Mouse (Mus musculus) embryonic facial prominence, embryonic 15.5 days (tissue): ENCODE data around the gene Naa40. TPM values are rescaled to one million over a fixed set of nuclear protein-coding genes. Genes with fewer than 3 reads are reported as not detected.

ENCODE experiments used
- ATAC-seq: fragments of 200-750 bp; cut with Nextera tagmentation; 2 replicates; pipeline ENCODE4 v1.8.0; 2017; ENCODE audit warnings: low read depth, moderate TSS enrichment; ENCODE audit not compliant: insufficient number of reproducible peaks, low FRiP score, low TSS enrichment
- H3K27ac ChIP-seq: fragments of 300-500 bp; sonication (generic); replicated peaks from 2 replicates; pipeline ENCODE4 v1.5.1; 2015; ENCODE audit warnings: mild to moderate bottlenecking, inconsistent platforms
- H3K27me3 ChIP-seq: fragments of 300-500 bp; sonication (generic); 2 replicates; pipeline ENCODE4 v1.6.1; 2015; ENCODE audit warnings: inconsistent platforms
- H3K36me3 ChIP-seq: fragments of 300-500 bp; sonication (generic); 2 replicates; pipeline ENCODE4 v1.6.1; 2015; ENCODE audit warnings: mild to moderate bottlenecking, inconsistent platforms
- H3K4me1 ChIP-seq: fragments of 300-500 bp; sonication (generic); 2 replicates; pipeline ENCODE4 v1.6.1; 2015; ENCODE audit warnings: inconsistent platforms
- H3K4me2 ChIP-seq: fragments of 300-500 bp; sonication (generic); replicated peaks from 2 replicates; pipeline ENCODE4 v1.6.1; 2015; ENCODE audit warnings: mild to moderate bottlenecking, inconsistent platforms
- H3K4me3 ChIP-seq: fragments of 300-500 bp; sonication (generic); replicated peaks from 2 replicates; pipeline ENCODE4 v1.5.1; 2015; ENCODE audit warnings: mild to moderate bottlenecking, inconsistent platforms
- H3K9ac ChIP-seq: fragments of 300-500 bp; sonication (generic); 2 replicates; pipeline ENCODE4 v1.6.1; 2015; ENCODE audit warnings: inconsistent platforms
- H3K9me3 ChIP-seq: fragments of 300-500 bp; sonication (generic); replicated peaks from 2 replicates; pipeline ENCODE4 v1.6.1; 2016; ENCODE audit warnings: inconsistent platforms
- WGBS: fragments of 180-500 bp; shearing (Covaris S2); methylation state at CpG from one replicate; pipeline ENCODE4 v1.1.7; 2015; 5-methylcytosine and 5-hydroxymethylcytosine counted together
- polyA plus RNA-seq: library from polyadenylated mRNA; unstranded; fragments of >200 nt; fragmentation: Nextera tagmentation; extraction: Ambion mirVana; gene quantifications from 2 replicates; pipeline ENCODE4 v1.2.1, GENCODE M21; 2015

Gene Naa40
- polyA plus RNA-seq, 1 experiment from 2014 or later = 55.4 TPM

DNA sequence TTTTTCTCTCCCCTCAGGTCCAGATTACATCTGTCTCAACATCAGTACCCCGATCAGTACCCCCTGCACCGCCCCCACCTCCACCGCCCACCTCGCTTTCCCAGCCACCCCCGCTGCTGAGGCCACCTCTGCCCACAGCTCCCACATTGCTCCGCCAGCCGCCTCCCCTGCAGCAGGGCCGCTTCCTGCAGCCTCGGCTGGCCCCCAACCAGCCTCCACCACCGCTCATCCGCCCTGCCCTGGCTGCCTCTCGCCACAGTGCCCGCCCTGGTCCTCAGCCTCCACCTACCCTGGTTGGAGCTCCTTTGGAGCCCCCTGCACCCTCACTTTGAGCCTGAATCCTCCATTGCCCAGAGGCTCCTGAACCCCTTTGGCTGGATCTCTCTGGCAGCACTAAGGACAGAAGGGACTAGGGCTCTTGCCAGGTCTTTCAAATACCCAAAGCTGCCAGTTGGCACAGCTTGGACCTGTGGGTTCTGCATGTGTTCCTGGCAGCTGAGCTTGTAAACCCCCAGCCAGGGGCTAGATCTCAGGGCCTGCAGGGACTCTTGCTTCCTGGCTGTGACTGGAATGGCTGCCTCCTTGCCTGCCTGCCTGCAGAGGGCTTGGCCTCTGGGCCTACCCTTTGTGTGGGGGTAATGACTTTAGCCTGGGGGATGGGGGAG lies 33.5 kb upstream of the Naa40 start:
- Histone ChIP-seq H3K4me3 (no peak overlapping the region), H3K27me3 (no peaks in the 10 kb centered on the region), H3K4me1 (peaks cover 60% of the 10 kb centered on the region), H3K9ac (no peak overlapping the region), H3K27ac (peak overlapping the region; percentile 75), H3K36me3 (peaks cover 71% of the 10 kb centered on the region), H3K9me3 (no peaks in the 10 kb centered on the region), H3K4me2 (no peak overlapping the region; the same call in 1 of the 2 replicates)
- WGBS = 56% methylated on average over 13 of the region's 13 CpGs
- no peak for ATAC-seq

DNA sequence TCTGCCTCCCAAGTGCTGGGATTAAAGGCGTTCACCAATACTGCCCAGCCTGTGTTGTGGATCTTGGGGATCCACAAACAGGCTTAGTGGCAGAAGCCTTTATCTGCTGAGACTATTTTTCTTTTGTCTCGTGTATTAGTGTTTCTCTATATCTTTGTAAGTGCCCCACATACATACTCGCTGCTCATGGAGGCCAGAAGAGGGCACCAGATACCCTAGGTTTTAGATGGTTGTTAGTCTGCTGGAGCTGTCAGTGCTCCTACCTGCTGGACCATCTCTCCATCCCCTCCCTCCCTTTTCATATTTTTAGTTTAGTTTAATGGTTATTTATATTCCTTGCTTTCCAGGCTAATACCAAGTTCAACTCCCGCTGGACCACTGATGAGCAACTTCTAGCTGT lies 32.5 kb upstream of the Naa40 start:
- Histone ChIP-seq H3K4me3 (no peak overlapping the region), H3K9me3 (no peaks in the 10 kb centered on the region), H3K9ac (no peak overlapping the region), H3K4me1 (peaks cover 59% of the 10 kb centered on the region), H3K4me2 (no peak overlapping the region), H3K36me3 (peaks cover 63% of the 10 kb centered on the region), H3K27me3 (no peaks in the 10 kb centered on the region), H3K27ac (no peak overlapping the region)
- no peak for ATAC-seq
- 90% methylated on average over 4 of the region's 4 CpGs for WGBS

DNA sequence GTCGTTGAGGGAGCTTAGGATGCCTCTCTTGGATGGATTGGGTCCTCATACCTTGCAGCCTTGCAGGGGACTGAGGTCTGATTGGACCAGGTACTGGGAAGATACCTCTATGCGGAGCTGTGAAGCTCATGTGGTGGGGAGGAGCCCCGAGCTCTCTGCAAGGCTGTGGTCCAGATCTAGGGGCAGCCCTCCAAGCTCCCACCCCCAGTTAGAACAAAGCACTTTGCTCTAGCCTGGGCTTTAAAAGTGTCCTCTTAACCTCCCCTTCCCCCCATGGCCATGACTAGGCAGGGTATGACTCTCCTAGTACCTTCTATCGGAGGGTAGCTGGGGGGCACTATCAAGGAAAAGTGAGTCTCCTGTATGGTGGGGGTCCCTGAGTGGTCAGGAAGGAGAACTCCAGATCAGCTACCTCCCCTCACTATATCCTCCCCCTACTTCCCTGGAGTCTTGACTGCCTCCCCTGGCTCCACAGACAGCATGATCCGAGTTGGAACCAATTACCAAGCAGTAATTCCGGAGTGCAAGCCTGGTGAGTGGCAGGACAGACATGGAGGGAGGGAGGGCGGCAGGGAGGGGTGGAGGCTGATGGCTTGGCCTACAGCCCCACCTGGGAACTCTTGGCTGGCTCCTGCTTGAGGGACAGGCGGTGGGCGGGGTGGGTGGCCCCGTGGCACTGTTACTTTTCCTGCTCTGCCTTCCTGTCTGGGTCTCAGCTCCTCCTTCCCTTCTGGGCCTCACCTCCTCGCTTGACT lies 28.5 kb upstream of the Naa40 start:
- no peak for ATAC-seq
- Histone ChIP-seq H3K27me3 (no peaks in the 10 kb centered on the region), H3K4me1 (peaks cover 61% of the 10 kb centered on the region), H3K27ac (peak overlapping the region; percentile 94), H3K4me2 (peak overlapping the region; percentile 88), H3K4me3 (peak overlapping the region; percentile 76), H3K36me3 (peaks cover 36% of the 10 kb centered on the region), H3K9ac (peak overlapping the region; percentile 79), H3K9me3 (no peaks in the 10 kb centered on the region)
- 3% methylated on average over 11 of the region's 11 CpGs for WGBS

- ATAC-seq = no peak
Observed at GRCm38 (mm10) chr19:7268722-7269090, 27.7 kb upstream of the Naa40 start.

GRCm38 (mm10) chr19:7267781-7268721 lies 27.1 kb upstream of the Naa40 start:
- H3K9me3 ChIP-seq = no peaks in the 10 kb centered on the region
- H3K27me3 ChIP-seq = no peaks in the 10 kb centered on the region
- peak overlapping the region; percentile 94 for H3K27ac ChIP-seq
- ATAC-seq = peak; percentile 71
- peaks cover 61% of the 10 kb centered on the region for H3K4me1 ChIP-seq
- H3K4me2 ChIP-seq = peak overlapping the region; percentile 88
- peak overlapping the region; percentile 79 for H3K9ac ChIP-seq
- peak overlapping the region; percentile 76 for H3K4me3 ChIP-seq
- under 1% methylated on average over 84 of the region's 97 CpGs for WGBS
- peaks cover 21% of the 10 kb centered on the region for H3K36me3 ChIP-seq

More at GRCm38 (mm10) chr19:7268722-7269090, 27.7 kb upstream of the Naa40 start:
- peaks cover 61% of the 10 kb centered on the region for H3K4me1 ChIP-seq
- peak overlapping the region; percentile 88 for H3K4me2 ChIP-seq
- H3K9me3 ChIP-seq = no peaks in the 10 kb centered on the region
- peak overlapping the region; percentile 76 for H3K4me3 ChIP-seq
- under 1% methylated on average over 30 of the region's 30 CpGs for WGBS
- peak overlapping the region; percentile 79 for H3K9ac ChIP-seq
- no peaks in the 10 kb centered on the region for H3K27me3 ChIP-seq
- H3K36me3 ChIP-seq = peaks cover 28% of the 10 kb centered on the region
- H3K27ac ChIP-seq = peak overlapping the region; percentile 94

- ATAC-seq = peak; percentile 75
- H3K4me1 ChIP-seq = peaks cover 61% of the 10 kb centered on the region
- peak within 1 kb of the TSS; percentile 76 for H3K4me3 ChIP-seq
Observed at GRCm38 (mm10) chr19:7267091-7267741, 26.2 kb upstream of the Naa40 start, which contains the start of gene Rcor2. Rcor2 (plus strand) TSS chr19:7267325.

GRCm38 (mm10) chr19:7266421-7266831 lies 25.4 kb upstream of the Naa40 start:
- peaks cover 61% of the 10 kb centered on the region for H3K4me1 ChIP-seq
- H3K27ac ChIP-seq = peak overlapping the region; percentile 94
- ATAC-seq = no peak
- peaks cover 7% of the 10 kb centered on the region for H3K36me3 ChIP-seq
- WGBS = 54% methylated on average over 4 of the region's 4 CpGs
- H3K4me2 ChIP-seq = peak overlapping the region; percentile 10; the same call in 1 of the 2 replicates
- no peaks in the 10 kb centered on the region for H3K27me3 ChIP-seq
- H3K9me3 ChIP-seq = no peaks in the 10 kb centered on the region
- H3K9ac ChIP-seq = no peak overlapping the region
- no peak overlapping the region for H3K4me3 ChIP-seq

More at GRCm38 (mm10) chr19:7267091-7267741, 26.2 kb upstream of the Naa40 start, which contains the start of gene Rcor2:
- Histone ChIP-seq H3K36me3 (peaks cover 14% of the 10 kb centered on the region), H3K9me3 (no peaks in the 10 kb centered on the region), H3K27ac (peak within 1 kb of the TSS; percentile 94), H3K4me2 (peak within 1 kb of the TSS; percentile 88), H3K9ac (peak within 1 kb of the TSS; percentile 79), H3K27me3 (no peaks in the 10 kb centered on the region)
- under 1% methylated on average over 28 of the region's 28 CpGs for WGBS

DNA sequence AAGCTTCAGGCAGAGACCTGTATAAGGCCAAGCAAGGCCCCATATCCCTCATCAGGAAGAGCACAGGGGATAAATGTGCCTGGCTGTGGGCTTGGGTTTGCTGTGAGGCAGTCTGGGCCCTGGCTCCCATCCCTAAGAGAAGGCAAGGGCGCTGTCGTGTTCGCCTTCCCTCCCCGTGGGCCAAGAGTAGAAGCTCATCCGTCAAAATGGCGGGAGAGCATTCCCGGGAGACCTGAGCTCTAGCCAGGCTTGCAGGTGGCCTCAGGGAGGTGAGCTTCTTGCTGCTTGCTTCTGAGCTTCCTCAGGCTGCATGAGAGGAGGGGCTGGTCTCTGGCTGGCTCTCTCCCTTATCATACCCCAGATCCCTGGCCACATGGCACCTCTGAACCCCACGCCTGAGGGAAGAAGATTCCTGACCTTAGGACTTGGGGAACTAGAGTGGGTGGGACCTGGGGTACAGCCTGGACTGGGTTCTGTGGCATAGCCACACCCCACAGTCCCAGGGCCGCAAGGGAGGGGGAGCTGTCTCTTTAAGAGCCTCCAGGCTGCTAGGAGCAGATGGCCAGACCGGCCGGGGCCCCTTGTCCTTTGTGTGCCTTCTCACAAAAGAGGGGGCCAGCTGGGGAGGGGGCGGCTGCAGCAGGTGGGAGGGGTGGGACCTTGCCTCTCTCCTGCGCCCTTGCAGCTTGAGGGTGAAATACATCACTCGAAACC lies 24.7 kb upstream of the Naa40 start:
- H3K9me3 ChIP-seq = no peaks in the 10 kb centered on the region
- peaks cover 58% of the 10 kb centered on the region for H3K4me1 ChIP-seq
- no peak for ATAC-seq
- H3K36me3 ChIP-seq = 0 out of 2 replicates have a peak, but pooled peaks cover 3% of the 10 kb centered on the region
- no peak overlapping the region for H3K9ac ChIP-seq
- 26% methylated on average over 14 of the region's 14 CpGs for WGBS
- H3K27me3 ChIP-seq = no peaks in the 10 kb centered on the region
- peak overlapping the region; percentile 10; the same call in 1 of the 2 replicates for H3K4me2 ChIP-seq
- no peak overlapping the region for H3K4me3 ChIP-seq
- H3K27ac ChIP-seq = peak overlapping the region; percentile 71

GRCm38 (mm10) chr19:7264766-7265331 lies 23.9 kb upstream of the Naa40 start:
- peaks cover 52% of the 10 kb centered on the region for H3K4me1 ChIP-seq
- 18% methylated on average over 6 of the region's 6 CpGs for WGBS
- no peaks in the 10 kb centered on the region for H3K27me3 ChIP-seq
- no peaks in the 10 kb centered on the region for H3K36me3 ChIP-seq
- peak overlapping the region; percentile 71 for H3K27ac ChIP-seq
- ATAC-seq = no peak
- no peak overlapping the region for H3K4me2 ChIP-seq
- 0 out of 2 replicates have a peak overlapping the region, but pooled peaks have one; percentile 23 for H3K9ac ChIP-seq
- no peaks in the 10 kb centered on the region for H3K9me3 ChIP-seq
- no peak overlapping the region for H3K4me3 ChIP-seq
